Mouse (Mus musculus): ENCODE results near the gene Ergic2. TPM values are rescaled to one million over a fixed set of nuclear protein-coding genes. Genes with fewer than 3 reads are reported as not detected.
A peak's percentile ranks its signal among the peaks of the same experiment; 100 is the strongest.

Gene Ergic2
- polyA plus RNA-seq, 1 experiment, result 13.1 TPM

DNA sequence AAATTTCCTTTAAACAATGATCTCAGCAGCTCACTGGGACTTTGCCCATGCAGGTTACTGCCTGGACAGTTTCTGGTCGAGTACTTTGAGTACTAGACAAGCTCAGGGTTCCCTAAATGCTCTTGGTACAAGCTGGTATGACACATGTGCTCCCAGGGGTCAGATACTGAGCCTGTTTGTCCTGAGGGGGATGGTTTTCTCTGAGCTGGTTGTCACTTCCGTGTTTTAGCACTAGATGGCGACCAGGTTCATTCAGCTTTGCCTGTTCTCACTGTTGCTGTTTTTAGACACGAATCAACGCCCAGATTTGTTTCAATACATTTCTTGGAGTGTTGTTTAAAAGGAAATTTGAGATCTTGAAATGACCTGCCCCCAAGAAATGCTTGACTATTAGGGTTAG is 2.6 kb upstream of the Ergic2 start:
- WGBS, result 1% methylated on average over 5 of the region's 5 CpGs
- Histone ChIP-seq H3K27me3 (ENCODE audit: control insufficient read depth, insufficient read depth, low read length) (no peaks in the 10 kb centered on the region), H3K4me3 (ENCODE audit: low read depth, low read length) (no peak overlapping the region), H3K27ac (ENCODE audit: insufficient read depth, low read depth, low read length) (no peak overlapping the region), H3K36me3 (ENCODE audit: control insufficient read depth, insufficient read depth, low read length) (peaks cover 5% of the 10 kb centered on the region), H3K4me1 (ENCODE audit: control insufficient read depth, insufficient read depth, insufficient read length, low read length) (no peaks in the 10 kb centered on the region)
- TF ChIP-seq CTCF (IDR thresholded peaks at IDR 0.05; ENCODE audit: extremely low read depth, insufficient read length, insufficient replicate concordance, low read depth, low read length), result peak; percentile 40; the same call in 1 of the 2 replicates
- TF ChIP-seq POLR2A (IDR thresholded peaks at IDR 0.05; ENCODE audit: low read depth, low read length), result no peak

DNA sequence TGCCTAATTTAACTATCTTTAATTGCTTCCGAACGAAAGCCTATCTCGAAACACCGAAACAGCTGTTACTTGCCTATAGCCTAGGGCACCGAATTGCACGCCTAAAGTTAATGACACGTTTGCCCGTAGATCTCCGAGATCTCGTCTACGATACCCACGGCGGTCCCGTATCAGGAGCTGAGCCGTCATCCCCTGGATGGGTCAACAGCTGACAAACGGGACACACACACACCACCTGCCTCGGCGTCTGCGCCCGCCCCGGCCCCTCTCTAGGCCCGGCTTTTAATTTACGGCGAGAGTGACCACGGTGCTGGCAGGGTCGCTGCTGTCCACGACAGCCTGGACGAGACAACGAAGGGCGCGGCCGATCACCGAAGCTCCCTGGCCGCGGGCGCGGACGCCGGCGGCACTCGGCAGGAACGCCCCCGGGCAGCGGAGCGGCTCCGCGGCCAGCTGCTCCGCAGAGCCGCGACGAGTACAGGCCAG is 740 bp downstream of the Ergic2 start:
- no peak for TF ChIP-seq CTCF (IDR thresholded peaks at IDR 0.05; ENCODE audit: extremely low read depth, insufficient read length, insufficient replicate concordance, low read depth, low read length)
- TF ChIP-seq POLR2A (IDR thresholded peaks at IDR 0.05; ENCODE audit: low read depth, low read length), result no peak
- under 1% methylated on average over 51 of the region's 51 CpGs for WGBS
- Histone ChIP-seq H3K27me3 (ENCODE audit: control insufficient read depth, insufficient read depth, low read length) (no peaks in the 10 kb centered on the region), H3K27ac (ENCODE audit: insufficient read depth, low read depth, low read length) (peak overlapping the region; percentile 49), H3K4me3 (ENCODE audit: low read depth, low read length) (peak overlapping the region; percentile 90), H3K36me3 (ENCODE audit: control insufficient read depth, insufficient read depth, low read length) (0 out of 2 replicates have a peak, but pooled peaks cover 2% of the 10 kb centered on the region), H3K4me1 (ENCODE audit: control insufficient read depth, insufficient read depth, insufficient read length, low read length) (no peaks in the 10 kb centered on the region; the same call in 1 of the 2 replicates)

DNA sequence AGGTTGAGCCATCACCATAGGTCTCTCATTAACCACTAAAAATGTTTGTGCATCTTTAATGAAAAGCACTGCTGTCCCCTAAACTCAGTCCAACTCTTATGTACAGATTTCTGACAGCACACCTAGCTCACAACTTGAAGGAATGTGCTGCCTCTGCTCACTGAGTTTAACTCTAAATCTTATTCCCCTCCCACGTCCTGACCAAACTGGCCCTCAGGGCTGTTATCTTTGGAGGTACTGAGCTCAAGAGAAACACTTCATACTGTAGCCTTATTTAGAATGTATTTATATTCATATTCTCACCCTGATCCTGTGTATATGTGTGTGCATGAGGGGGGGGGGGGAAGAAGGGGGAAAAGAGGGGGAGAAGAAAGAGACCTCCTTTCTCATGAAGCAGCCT is 4.7 kb downstream of the Ergic2 start:
- 79% methylated on average over 1 of the region's 1 CpGs for WGBS
- Histone ChIP-seq H3K36me3 (ENCODE audit: control insufficient read depth, insufficient read depth, low read length) (peaks cover 18% of the 10 kb centered on the region), H3K27me3 (ENCODE audit: control insufficient read depth, insufficient read depth, low read length) (no peaks in the 10 kb centered on the region), H3K4me1 (ENCODE audit: control insufficient read depth, insufficient read depth, insufficient read length, low read length) (no peaks in the 10 kb centered on the region; the same call in 1 of the 2 replicates), H3K4me3 (ENCODE audit: low read depth, low read length) (no peak overlapping the region), H3K27ac (ENCODE audit: insufficient read depth, low read depth, low read length) (no peak overlapping the region)
- TF ChIP-seq POLR2A (IDR thresholded peaks at IDR 0.05; ENCODE audit: low read depth, low read length) (no peak), CTCF (IDR thresholded peaks at IDR 0.05; ENCODE audit: extremely low read depth, insufficient read length, insufficient replicate concordance, low read depth, low read length) (no peak)

DNA sequence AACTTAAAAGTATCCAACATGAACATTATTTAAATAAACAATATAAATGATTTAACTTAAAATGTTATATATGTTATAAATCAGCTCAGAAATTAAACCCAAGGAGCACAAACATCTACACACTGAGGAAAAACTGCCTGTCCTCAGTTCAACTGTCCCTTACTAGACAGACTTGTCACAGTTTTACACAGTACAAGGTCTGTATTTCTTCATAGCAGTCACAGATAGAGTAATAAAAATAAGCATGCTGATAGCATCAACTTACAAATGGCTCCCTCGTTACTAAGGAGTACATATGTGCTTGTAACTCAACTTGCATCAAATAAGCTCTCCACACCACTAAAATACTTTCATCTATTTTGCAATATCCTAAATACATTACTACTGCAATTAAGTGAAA is 7.0 kb downstream of the Ergic2 start:
- no peak for TF ChIP-seq POLR2A (IDR thresholded peaks at IDR 0.05; ENCODE audit: low read depth, low read length)
- TF ChIP-seq CTCF (IDR thresholded peaks at IDR 0.05; ENCODE audit: extremely low read depth, insufficient read length, insufficient replicate concordance, low read depth, low read length), result no peak
- H3K4me1 ChIP-seq (ENCODE audit: control insufficient read depth, insufficient read depth, insufficient read length, low read length), result no peaks in the 10 kb centered on the region; the same call in 1 of the 2 replicates
- no peak overlapping the region for H3K4me3 ChIP-seq (ENCODE audit: low read depth, low read length)
- H3K27me3 ChIP-seq (ENCODE audit: control insufficient read depth, insufficient read depth, low read length), result no peaks in the 10 kb centered on the region
- H3K27ac ChIP-seq (ENCODE audit: insufficient read depth, low read depth, low read length), result no peak overlapping the region
- WGBS, result 45% methylated on average over 1 of the region's 1 CpGs
- peaks cover 33% of the 10 kb centered on the region for H3K36me3 ChIP-seq (ENCODE audit: control insufficient read depth, insufficient read depth, low read length)

- peaks cover 56% of the 10 kb centered on the region for H3K36me3 ChIP-seq (ENCODE audit: control insufficient read depth, insufficient read depth, low read length)
- TF ChIP-seq CTCF (IDR thresholded peaks at IDR 0.05; ENCODE audit: extremely low read depth, insufficient read length, insufficient replicate concordance, low read depth, low read length), result no peak
- TF ChIP-seq POLR2A (IDR thresholded peaks at IDR 0.05; ENCODE audit: low read depth, low read length), result no peak
- H3K4me3 ChIP-seq (ENCODE audit: low read depth, low read length), result no peak overlapping the region
- 49% methylated on average over 3 of the region's 3 CpGs for WGBS
- no peaks in the 10 kb centered on the region; the same call in 1 of the 2 replicates for H3K4me1 ChIP-seq (ENCODE audit: control insufficient read depth, insufficient read depth, insufficient read length, low read length)
- no peaks in the 10 kb centered on the region for H3K27me3 ChIP-seq (ENCODE audit: control insufficient read depth, insufficient read depth, low read length)
- H3K27ac ChIP-seq (ENCODE audit: insufficient read depth, low read depth, low read length), result peak overlapping the region; percentile 49
Observed at GRCm38 (mm10) chr6:148199729-148200128, 12.4 kb downstream of the Ergic2 start.

DNA sequence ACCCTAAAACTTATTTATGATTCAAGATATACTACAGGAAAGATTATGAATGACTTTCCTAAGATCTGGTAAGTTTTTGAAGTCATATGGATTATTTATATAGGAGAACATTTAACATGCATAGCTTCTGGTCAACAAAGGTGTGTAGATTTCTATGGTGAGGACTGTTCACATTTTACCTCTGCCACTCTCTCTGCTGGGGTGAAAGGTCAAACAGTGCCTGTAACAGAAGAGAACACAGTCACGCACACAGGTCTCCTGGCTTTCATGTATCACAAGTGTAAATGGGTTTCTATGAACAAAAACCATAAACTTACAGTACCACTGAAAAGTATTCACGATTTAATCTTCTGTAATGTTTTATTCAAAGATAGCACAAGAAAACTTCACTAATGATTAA is 13.0 kb downstream of the Ergic2 start:
- 38% methylated on average over 2 of the region's 2 CpGs for WGBS
- Histone ChIP-seq H3K36me3 (ENCODE audit: control insufficient read depth, insufficient read depth, low read length) (peaks cover 55% of the 10 kb centered on the region), H3K4me3 (ENCODE audit: low read depth, low read length) (no peak overlapping the region), H3K4me1 (ENCODE audit: control insufficient read depth, insufficient read depth, insufficient read length, low read length) (peaks cover 2% of the 10 kb centered on the region; the same call in 1 of the 2 replicates), H3K27me3 (ENCODE audit: control insufficient read depth, insufficient read depth, low read length) (no peaks in the 10 kb centered on the region), H3K27ac (ENCODE audit: insufficient read depth, low read depth, low read length) (no peak overlapping the region)
- no peak for TF ChIP-seq POLR2A (IDR thresholded peaks at IDR 0.05; ENCODE audit: low read depth, low read length)
- no peak for TF ChIP-seq CTCF (IDR thresholded peaks at IDR 0.05; ENCODE audit: extremely low read depth, insufficient read length, insufficient replicate concordance, low read depth, low read length)

- H3K4me3 ChIP-seq (ENCODE audit: low read depth, low read length), result no peak overlapping the region
- peaks cover 2% of the 10 kb centered on the region; the same call in 1 of the 2 replicates for H3K4me1 ChIP-seq (ENCODE audit: control insufficient read depth, insufficient read depth, insufficient read length, low read length)
- H3K27ac ChIP-seq (ENCODE audit: insufficient read depth, low read depth, low read length), result peak overlapping the region; percentile 86
- 32% methylated on average over 6 of the region's 6 CpGs for WGBS
- no peak for TF ChIP-seq CTCF (IDR thresholded peaks at IDR 0.05; ENCODE audit: extremely low read depth, insufficient read length, insufficient replicate concordance, low read depth, low read length)
- no peak for TF ChIP-seq POLR2A (IDR thresholded peaks at IDR 0.05; ENCODE audit: low read depth, low read length)
- H3K36me3 ChIP-seq (ENCODE audit: control insufficient read depth, insufficient read depth, low read length), result peaks cover 43% of the 10 kb centered on the region
- H3K27me3 ChIP-seq (ENCODE audit: control insufficient read depth, insufficient read depth, low read length), result no peaks in the 10 kb centered on the region
Observed at GRCm38 (mm10) chr6:148193972-148194701, 18.0 kb downstream of the Ergic2 start.

Data from small intestine, adult 2 months (tissue).